Mouse (Mus musculus): ENCODE results near the gene Pole.

- no peak for TF ChIP-seq CTCF (IDR thresholded peaks at IDR 0.05; ENCODE audit: low read depth, low read length)
- TF ChIP-seq POLR2A (IDR thresholded peaks at IDR 0.05; ENCODE audit: insufficient read depth, low read length) = no peak
Measured at GRCm38 (mm10) chr5:110344524-110344923, 58.4 kb downstream of the Pole start, which contains the start of gene Lrcol1.

All from ES-Bruce4 (cell line).